Mouse (Mus musculus) forebrain, embryonic 15.5 days (tissue): ENCODE measurements around the gene Srgap1. TPM values are rescaled to one million over a fixed set of nuclear protein-coding genes. Genes with fewer than 3 reads are reported as not detected.

Experiments
- ATAC-seq: fragments of 200-750 bp; cut with Nextera tagmentation; replicated peaks from 2 replicates; pipeline ENCODE4 v1.8.0; 2017; ENCODE audit warnings: mild to moderate bottlenecking, moderate TSS enrichment, moderate library complexity
- H3K27ac ChIP-seq: fragments of 300-500 bp; sonication (generic); replicated peaks from 2 replicates; pipeline ENCODE4 v1.5.1; 2015; ENCODE audit warnings: mild to moderate bottlenecking, inconsistent platforms
- H3K27me3 ChIP-seq: fragments of 300-500 bp; sonication (generic); 2 replicates; pipeline ENCODE4 v1.6.1; 2015; ENCODE audit warnings: inconsistent platforms
- H3K36me3 ChIP-seq: fragments of 300-500 bp; sonication (generic); 2 replicates; pipeline ENCODE4 v1.6.1; 2015; ENCODE audit warnings: mild to moderate bottlenecking, inconsistent platforms
- H3K4me1 ChIP-seq: fragments of 300-500 bp; sonication (generic); 2 replicates; pipeline ENCODE4 v1.6.1; 2015; ENCODE audit warnings: inconsistent platforms
- H3K4me2 ChIP-seq: fragments of 300-500 bp; sonication (generic); replicated peaks from 2 replicates; pipeline ENCODE4 v1.6.1; 2015; ENCODE audit warnings: mild to moderate bottlenecking, inconsistent platforms
- H3K4me3 ChIP-seq: fragments of 300-500 bp; sonication (generic); 2 replicates; pipeline ENCODE4 v1.5.1; 2015; ENCODE audit warnings: mild to moderate bottlenecking, inconsistent platforms
- H3K9ac ChIP-seq: fragments of 300-500 bp; sonication (generic); replicated peaks from 2 replicates; pipeline ENCODE4 v1.6.1; 2015; ENCODE audit warnings: mild to moderate bottlenecking, inconsistent platforms
- H3K9me3 ChIP-seq: fragments of 300-500 bp; sonication (generic); 2 replicates; pipeline ENCODE4 v1.6.1; 2016; ENCODE audit warnings: inconsistent platforms
- WGBS: fragments of 180-500 bp; shearing (Covaris S2); methylation state at CpG from one replicate; pipeline ENCODE4 v1.1.7; 2015; ENCODE audit warnings: mixed read lengths; 5-methylcytosine and 5-hydroxymethylcytosine counted together
- polyA plus RNA-seq: library from polyadenylated mRNA; unstranded; fragments of >200 nt; fragmentation: Nextera tagmentation; extraction: Ambion mirVana; gene quantifications from 2 replicates; pipeline ENCODE4 v1.2.1, GENCODE M21; 2015

Srgap1 gene
- polyA plus RNA-seq, 1 experiment from 2014 or later: 34.7 TPM

DNA sequence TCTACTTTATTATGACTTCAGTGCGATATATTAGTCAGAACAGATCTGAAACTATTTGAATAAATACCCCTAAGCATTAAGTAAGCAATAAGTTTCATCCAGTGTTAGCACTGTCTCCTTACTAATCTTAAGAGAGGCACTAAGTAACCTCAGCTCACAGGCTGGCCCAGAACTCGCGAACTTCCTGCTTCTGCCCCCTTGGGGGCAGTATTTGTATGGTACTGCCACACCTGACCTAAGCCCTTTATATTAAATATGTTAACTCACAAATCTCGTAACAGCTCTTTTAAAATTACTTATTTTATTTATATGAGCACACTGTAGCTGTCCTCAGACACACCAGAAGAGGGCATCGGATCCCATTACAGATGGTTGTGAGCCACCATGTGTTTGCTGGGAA is 213.7 kb downstream of the Srgap1 start:
- no peak for ATAC-seq
- H3K4me2 ChIP-seq: no peak overlapping the region
- 91% methylated on average over 5 of the region's 5 CpGs for WGBS
- no peak overlapping the region for H3K4me3 ChIP-seq
- no peak overlapping the region for H3K27ac ChIP-seq
- no peaks in the 10 kb centered on the region for H3K36me3 ChIP-seq
- H3K9me3 ChIP-seq: no peaks in the 10 kb centered on the region
- no peaks in the 10 kb centered on the region for H3K27me3 ChIP-seq
- H3K4me1 ChIP-seq: peaks cover 32% of the 10 kb centered on the region
- H3K9ac ChIP-seq: no peak overlapping the region

DNA sequence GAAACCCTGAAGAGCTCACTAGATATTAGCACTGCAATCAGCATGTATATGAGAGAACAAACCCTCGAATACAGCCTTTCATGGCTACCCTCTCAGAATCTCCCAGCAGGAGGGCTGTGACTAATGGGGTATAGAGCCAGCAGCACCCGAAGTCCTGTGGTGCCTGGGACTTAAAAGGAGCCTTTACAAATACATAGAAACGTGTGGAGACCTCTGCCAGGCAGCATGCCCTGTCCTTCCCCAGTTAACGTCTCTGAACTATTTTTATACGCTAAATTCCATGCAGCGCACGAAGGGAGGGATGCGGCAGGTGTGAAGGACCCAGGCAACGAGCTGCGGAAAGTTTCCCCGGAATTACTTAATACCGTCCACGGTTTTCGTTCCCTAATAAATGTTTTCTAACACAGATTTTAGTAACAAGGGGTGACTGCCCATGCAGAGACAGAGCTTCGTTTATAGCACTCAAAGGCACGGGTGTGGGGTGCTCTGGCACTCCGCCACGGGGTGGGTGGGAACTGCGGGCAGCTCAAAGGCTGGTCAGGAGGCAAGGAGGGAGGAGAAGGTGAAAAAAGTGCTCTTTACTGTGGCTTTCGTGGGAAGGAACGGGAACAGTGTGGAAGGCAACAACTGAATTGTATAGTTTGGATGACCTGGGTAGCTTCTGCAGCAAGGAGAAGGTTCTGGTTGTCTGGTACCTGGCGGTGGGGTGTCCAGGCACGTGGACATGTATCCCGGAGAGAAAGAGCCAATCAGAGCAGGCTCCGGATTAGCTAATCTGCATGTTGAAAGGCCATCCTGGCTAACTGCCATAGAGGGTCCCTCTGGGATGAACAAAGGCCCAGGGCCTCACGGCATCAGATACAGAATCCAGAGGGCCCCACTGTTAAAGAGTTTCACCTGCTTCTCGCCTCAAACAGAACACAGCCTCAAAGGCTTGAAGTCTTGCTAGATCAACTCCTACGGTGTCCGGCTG is 216.5 kb downstream of the Srgap1 start:
- no peaks in the 10 kb centered on the region for H3K27me3 ChIP-seq
- no peaks in the 10 kb centered on the region for H3K36me3 ChIP-seq
- H3K4me1 ChIP-seq: peaks cover 15% of the 10 kb centered on the region
- H3K9me3 ChIP-seq: no peaks in the 10 kb centered on the region
- no peak overlapping the region for H3K4me3 ChIP-seq
- H3K4me2 ChIP-seq: peak overlapping the region; percentile 10
- WGBS: 34% methylated on average over 29 of the region's 29 CpGs
- H3K27ac ChIP-seq: no peak overlapping the region
- H3K9ac ChIP-seq: no peak overlapping the region
- peak; percentile 55 for ATAC-seq

DNA sequence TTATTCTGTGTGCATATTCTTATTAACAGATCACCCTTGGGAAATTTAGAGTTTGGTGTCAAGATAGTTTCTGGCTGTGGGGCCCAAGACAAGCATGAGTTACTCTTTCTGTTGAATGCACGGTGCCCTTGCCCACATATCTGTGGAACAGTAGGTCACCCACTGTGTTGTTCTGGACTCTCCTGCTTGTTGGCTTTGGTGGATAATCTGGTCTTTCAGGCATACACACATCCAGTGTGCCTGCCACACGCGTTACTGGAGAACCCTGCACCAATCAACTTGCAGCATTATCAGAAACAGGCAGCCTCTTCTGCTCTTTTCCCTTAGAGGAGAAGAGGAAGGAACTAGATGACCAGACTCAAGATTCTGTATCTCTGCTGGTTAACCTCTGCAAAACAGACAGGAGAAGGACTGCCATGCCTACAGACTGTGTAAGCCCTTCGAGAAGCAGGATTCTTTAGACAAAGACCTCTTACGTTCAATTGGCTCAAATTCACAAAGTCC is 217.3 kb downstream of the Srgap1 start:
- no peaks in the 10 kb centered on the region for H3K36me3 ChIP-seq
- no peak overlapping the region for H3K9ac ChIP-seq
- WGBS: 47% methylated on average over 5 of the region's 5 CpGs
- peak overlapping the region; percentile 10; the same call in 1 of the 2 replicates for H3K4me2 ChIP-seq
- H3K4me3 ChIP-seq: no peak overlapping the region
- H3K4me1 ChIP-seq: peaks cover 15% of the 10 kb centered on the region
- no peaks in the 10 kb centered on the region for H3K9me3 ChIP-seq
- peak; percentile 39; the same call in 1 of the 2 replicates for ATAC-seq
- no peak overlapping the region for H3K27ac ChIP-seq
- H3K27me3 ChIP-seq: no peaks in the 10 kb centered on the region

DNA sequence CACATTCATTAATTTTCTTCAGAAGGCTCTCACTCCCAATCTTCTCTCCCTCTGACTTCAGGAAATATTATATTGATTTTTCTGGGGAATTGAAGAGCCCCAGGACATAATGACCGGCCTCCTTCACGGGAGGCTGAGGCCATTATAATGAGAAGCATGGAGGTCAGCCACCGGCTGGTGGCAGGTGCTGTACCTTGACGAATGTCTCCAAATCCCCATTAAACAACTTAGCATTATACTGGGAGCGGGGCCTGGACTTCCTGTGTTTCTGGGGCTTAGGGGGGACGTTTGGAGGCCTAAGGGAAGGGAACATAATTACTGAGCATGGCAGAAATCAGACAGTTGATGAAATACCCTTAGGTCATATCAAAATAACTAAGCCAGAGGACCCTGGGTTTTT is 218.1 kb downstream of the Srgap1 start:
- Histone ChIP-seq H3K36me3 (no peaks in the 10 kb centered on the region), H3K4me2 (no peak overlapping the region), H3K4me1 (peaks cover 15% of the 10 kb centered on the region), H3K4me3 (no peak overlapping the region), H3K9ac (no peak overlapping the region), H3K27ac (no peak overlapping the region), H3K27me3 (no peaks in the 10 kb centered on the region), H3K9me3 (no peaks in the 10 kb centered on the region)
- no peak for ATAC-seq
- 51% methylated on average over 6 of the region's 6 CpGs for WGBS

DNA sequence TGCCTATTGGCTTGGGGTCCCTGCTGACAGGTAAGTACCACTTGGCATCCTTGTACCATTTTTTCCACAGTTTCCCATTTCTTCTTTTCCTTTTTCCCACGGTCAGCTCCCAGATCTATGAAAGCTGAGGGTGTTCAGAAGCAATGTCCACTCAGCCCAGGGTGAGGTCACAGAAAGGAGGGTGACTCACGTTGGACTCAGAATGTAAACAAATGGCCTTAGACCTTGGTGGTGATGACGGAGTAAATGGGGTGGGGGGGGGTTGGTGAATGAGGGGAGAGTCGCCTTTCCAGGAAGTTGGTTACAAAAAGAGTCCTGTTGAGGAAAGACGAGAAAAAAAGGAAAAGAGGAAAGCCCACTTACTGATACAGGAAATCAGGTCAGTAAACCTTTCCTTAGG is 224.4 kb downstream of the Srgap1 start:
- no peak for ATAC-seq
- 78% methylated on average over 5 of the region's 5 CpGs for WGBS
- Histone ChIP-seq H3K4me3 (no peak overlapping the region), H3K4me1 (no peaks in the 10 kb centered on the region), H3K27ac (no peak overlapping the region), H3K9ac (no peak overlapping the region), H3K4me2 (no peak overlapping the region), H3K36me3 (peaks cover 13% of the 10 kb centered on the region; the same call in 1 of the 2 replicates), H3K27me3 (no peaks in the 10 kb centered on the region), H3K9me3 (no peaks in the 10 kb centered on the region)

DNA sequence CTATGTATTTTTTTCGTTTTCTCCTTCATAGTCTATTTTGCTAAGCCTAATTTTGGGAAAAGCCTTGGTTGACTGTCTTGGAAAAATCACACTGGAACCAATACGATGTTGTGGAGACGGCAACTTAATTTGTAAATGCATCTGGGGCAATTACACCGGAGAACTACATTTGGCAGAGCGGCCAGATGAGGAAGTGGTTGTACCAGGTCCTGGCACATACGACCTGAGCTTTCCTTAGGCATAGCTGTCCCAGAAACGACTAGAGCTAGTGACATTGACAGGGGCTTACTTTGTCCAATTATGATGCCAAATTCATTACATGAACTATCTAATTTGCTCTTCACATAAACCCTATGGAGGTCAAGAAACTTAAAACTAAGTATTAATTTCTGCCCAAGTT is 226.3 kb downstream of the Srgap1 start:
- Histone ChIP-seq H3K4me2 (no peak overlapping the region), H3K27ac (no peak overlapping the region), H3K4me3 (no peak overlapping the region), H3K4me1 (no peaks in the 10 kb centered on the region), H3K9me3 (no peaks in the 10 kb centered on the region), H3K9ac (no peak overlapping the region), H3K36me3 (peaks cover 13% of the 10 kb centered on the region; the same call in 1 of the 2 replicates), H3K27me3 (no peaks in the 10 kb centered on the region)
- 84% methylated on average over 7 of the region's 7 CpGs for WGBS
- no peak for ATAC-seq

DNA sequence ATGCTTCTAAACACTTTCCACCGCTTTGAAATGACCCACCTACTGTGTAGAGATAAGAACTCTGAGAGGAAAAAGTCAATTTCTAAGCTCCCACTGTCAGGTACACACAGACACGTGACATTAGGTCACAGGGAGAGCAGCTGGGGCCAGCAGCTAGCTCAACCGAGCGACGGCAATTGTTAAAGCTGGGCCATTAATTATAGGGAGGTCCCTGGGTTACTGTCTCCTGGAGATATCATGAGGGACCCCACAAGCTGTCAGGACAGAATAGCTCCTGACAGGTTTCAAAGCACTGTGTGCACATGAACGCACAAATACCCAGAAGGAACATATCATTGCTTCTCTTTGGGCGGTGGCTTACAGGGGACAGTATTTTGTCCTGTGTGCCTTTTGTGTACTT is 229.1 kb downstream of the Srgap1 start:
- Histone ChIP-seq H3K9ac (no peak overlapping the region), H3K27ac (no peak overlapping the region), H3K4me2 (no peak overlapping the region), H3K27me3 (no peaks in the 10 kb centered on the region), H3K4me3 (no peak overlapping the region), H3K9me3 (no peaks in the 10 kb centered on the region), H3K4me1 (no peaks in the 10 kb centered on the region), H3K36me3 (peaks cover 12% of the 10 kb centered on the region; the same call in 1 of the 2 replicates)
- 64% methylated on average over 7 of the region's 7 CpGs for WGBS
- ATAC-seq: no peak; the same call in 1 of the 2 replicates

DNA sequence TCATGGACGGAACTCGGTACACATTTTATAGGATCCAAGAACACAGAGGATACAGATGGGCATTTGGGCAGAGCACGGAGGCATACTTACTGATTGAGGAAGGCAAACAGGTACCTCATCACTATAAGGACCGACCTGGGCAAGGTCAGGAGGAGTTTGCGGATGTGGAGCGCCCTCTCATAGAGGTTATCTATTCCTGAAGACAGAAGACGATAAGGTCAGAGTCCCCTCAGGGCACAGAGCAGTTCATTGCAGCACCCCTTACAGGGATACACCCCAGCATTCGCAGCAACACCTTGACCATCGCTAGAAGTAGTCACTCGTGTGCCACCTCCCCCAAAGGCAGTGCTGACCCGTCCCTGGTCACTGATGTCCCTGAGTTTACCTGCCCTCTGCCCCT is 239.3 kb downstream of the Srgap1 start:
- H3K27me3 ChIP-seq: no peaks in the 10 kb centered on the region
- no peak for ATAC-seq
- H3K36me3 ChIP-seq: peaks cover 4% of the 10 kb centered on the region; the same call in 1 of the 2 replicates
- 95% methylated on average over 11 of the region's 11 CpGs for whole genome bisulfite sequencing
- no peaks in the 10 kb centered on the region for H3K9me3 ChIP-seq
- H3K27ac ChIP-seq: no peak overlapping the region
- no peak overlapping the region for H3K4me3 ChIP-seq
- no peak overlapping the region for H3K9ac ChIP-seq
- no peak overlapping the region for H3K4me2 ChIP-seq
- peaks cover 4% of the 10 kb centered on the region; the same call in 1 of the 2 replicates for H3K4me1 ChIP-seq

DNA sequence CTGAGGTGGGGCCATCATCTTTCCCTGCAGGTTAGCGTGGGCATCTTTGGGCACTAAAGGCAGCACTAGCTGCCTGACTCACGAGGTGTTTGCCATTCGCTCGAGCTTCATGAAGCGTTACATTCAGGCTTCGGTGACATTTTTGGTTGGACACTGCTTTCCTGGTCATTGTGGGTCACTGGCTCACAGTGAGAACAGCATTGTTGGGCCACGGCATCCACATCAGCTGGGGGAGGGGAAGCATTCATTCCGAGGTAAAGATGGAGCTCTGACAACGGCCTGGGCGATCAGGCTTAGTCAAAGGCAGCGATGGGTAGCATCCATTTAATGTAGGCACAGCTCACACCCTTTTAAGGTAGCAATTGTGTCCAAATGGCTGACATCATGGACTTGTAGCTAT is 240.3 kb downstream of the Srgap1 start:
- H3K4me1 ChIP-seq: peaks cover 4% of the 10 kb centered on the region; the same call in 1 of the 2 replicates
- 67% methylated on average over 11 of the region's 11 CpGs for WGBS

DNA sequence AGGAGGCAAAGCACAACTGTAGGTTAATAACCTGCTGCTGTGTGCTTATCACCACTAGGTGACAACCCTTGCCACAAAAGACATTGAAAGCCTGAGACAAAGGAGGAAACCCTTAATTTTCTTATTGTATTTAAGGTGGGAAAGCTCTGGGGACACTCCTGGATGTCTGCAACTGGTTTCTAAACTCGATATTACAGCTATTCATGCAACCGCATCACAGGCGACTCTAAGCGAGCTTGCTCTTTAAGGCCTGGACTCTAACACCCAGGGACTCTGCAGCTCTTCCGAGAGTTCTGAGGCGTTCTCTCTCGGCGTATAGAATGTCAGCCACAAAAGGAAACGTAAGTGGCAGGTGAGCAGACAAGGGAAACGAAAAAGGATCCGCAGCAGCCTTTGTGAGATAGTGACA is 241.2 kb downstream of the Srgap1 start:
- no peak for ATAC-seq
- 76% methylated on average over 11 of the region's 11 CpGs for WGBS

More for the DNA sequence above, 240.3 kb downstream of the Srgap1 start:
- Histone ChIP-seq H3K36me3 (peaks cover 14% of the 10 kb centered on the region; the same call in 1 of the 2 replicates), H3K27ac (peak overlapping the region; percentile 46; the same call in 1 of the 2 replicates), H3K27me3 (no peaks in the 10 kb centered on the region), H3K4me2 (no peak overlapping the region), H3K4me3 (no peak overlapping the region), H3K9me3 (no peaks in the 10 kb centered on the region), H3K9ac (no peak overlapping the region)
- ATAC-seq: no peak

DNA sequence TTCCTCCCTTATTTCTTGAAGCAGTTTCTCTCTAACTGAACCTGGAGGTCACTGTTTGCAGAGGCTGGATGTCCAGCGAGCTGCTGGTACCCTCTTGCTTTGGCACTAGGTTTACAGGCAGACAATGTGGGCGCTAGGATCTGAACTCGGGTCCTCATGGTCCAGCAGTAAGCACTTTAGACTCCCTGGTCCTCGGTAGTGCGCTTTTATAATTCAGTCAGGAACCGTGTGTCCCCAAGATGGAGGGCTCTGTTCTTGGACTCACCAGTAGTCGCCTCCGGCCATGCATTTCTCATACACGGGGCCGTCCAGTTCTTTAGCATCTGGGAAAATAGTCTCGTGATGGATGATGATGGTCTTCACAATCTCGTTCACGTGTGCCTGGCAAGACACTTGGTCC is 242.6 kb downstream of the Srgap1 start:
- WGBS: 94% methylated on average over 13 of the region's 13 CpGs
- Histone ChIP-seq H3K27me3 (no peaks in the 10 kb centered on the region), H3K4me1 (peaks cover 4% of the 10 kb centered on the region; the same call in 1 of the 2 replicates), H3K4me2 (no peak overlapping the region), H3K9ac (no peak overlapping the region), H3K9me3 (no peaks in the 10 kb centered on the region), H3K4me3 (no peak overlapping the region), H3K27ac (no peak overlapping the region), H3K36me3 (peaks cover 29% of the 10 kb centered on the region)
- ATAC-seq: no peak

More for the DNA sequence above, 241.2 kb downstream of the Srgap1 start:
- H3K9ac ChIP-seq: no peak overlapping the region
- no peaks in the 10 kb centered on the region for H3K9me3 ChIP-seq
- H3K4me2 ChIP-seq: no peak overlapping the region
- no peaks in the 10 kb centered on the region for H3K27me3 ChIP-seq
- peaks cover 4% of the 10 kb centered on the region; the same call in 1 of the 2 replicates for H3K4me1 ChIP-seq
- H3K27ac ChIP-seq: peak overlapping the region; percentile 62
- peaks cover 19% of the 10 kb centered on the region; the same call in 1 of the 2 replicates for H3K36me3 ChIP-seq
- no peak overlapping the region for H3K4me3 ChIP-seq

DNA sequence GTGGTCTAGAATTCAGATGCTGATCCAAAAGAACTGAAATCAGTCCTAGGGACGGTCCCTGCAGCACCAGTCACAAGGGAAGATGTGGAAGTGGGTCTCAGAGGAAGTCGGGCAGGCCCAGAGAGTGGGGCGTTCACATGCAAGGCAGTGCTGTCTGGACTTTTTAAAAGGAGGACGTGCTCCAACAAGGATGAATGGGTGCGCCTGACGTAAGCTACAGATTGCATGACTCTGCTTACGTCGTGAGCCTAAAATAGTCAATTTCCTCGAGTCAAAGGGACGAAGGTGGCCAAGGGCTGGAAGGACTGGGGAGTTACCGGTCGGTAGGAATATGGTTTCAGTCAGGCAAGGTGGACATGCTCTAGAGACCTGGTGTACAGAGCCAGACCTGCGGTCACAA is 247.1 kb downstream of the Srgap1 start:
- Histone ChIP-seq H3K4me1 (no peaks in the 10 kb centered on the region), H3K27me3 (no peaks in the 10 kb centered on the region), H3K4me3 (no peak overlapping the region), H3K9ac (no peak overlapping the region), H3K9me3 (no peaks in the 10 kb centered on the region), H3K27ac (no peak overlapping the region), H3K4me2 (no peak overlapping the region), H3K36me3 (peaks cover 29% of the 10 kb centered on the region)
- no peak for ATAC-seq
- WGBS: 95% methylated on average over 13 of the region's 13 CpGs
